Mouse (Mus musculus) kidney, embryonic 14.5 days (tissue): ENCODE measurements around the gene Zfp719. TPM values are rescaled to one million over a fixed set of nuclear protein-coding genes. Genes with fewer than 3 reads are reported as not detected.

Experiments used
- ATAC-seq: fragments of 200-750 bp; cut with Nextera tagmentation; 2 replicates; pipeline ENCODE4 v1.8.0; 2017; ENCODE audit warnings: moderate number of reproducible peaks, mild to moderate bottlenecking, moderate TSS enrichment, moderate library complexity; ENCODE audit not compliant: low FRiP score, low TSS enrichment
- H3K27ac ChIP-seq: fragments of 300-500 bp; sonication (generic); 2 replicates; pipeline ENCODE4 v1.5.1; 2014; ENCODE audit warnings: low read depth, mild to moderate bottlenecking, low read length, moderate library complexity, mixed read lengths
- H3K27me3 ChIP-seq: fragments of 300-500 bp; sonication (generic); 2 replicates; pipeline ENCODE4 v1.6.1; 2014; ENCODE audit warnings: mild to moderate bottlenecking, low read length; ENCODE audit not compliant: control insufficient read depth, insufficient read depth
- H3K36me3 ChIP-seq: fragments of 300-500 bp; sonication (generic); 2 replicates; pipeline ENCODE4 v1.6.1; 2014; ENCODE audit warnings: low read length, mixed read lengths; ENCODE audit not compliant: control insufficient read depth, insufficient read depth
- H3K4me1 ChIP-seq: fragments of 300-500 bp; sonication (generic); 2 replicates; pipeline ENCODE4 v1.6.1; 2014; ENCODE audit warnings: low read length, mixed read lengths; ENCODE audit not compliant: control insufficient read depth, insufficient read depth
- H3K4me2 ChIP-seq: fragments of 300-500 bp; sonication (generic); replicated peaks from 2 replicates; pipeline ENCODE4 v1.6.1; 2014; ENCODE audit warnings: low read depth, mild to moderate bottlenecking, low read length
- H3K4me3 ChIP-seq: fragments of 300-500 bp; sonication (generic); 2 replicates; pipeline ENCODE4 v1.5.1; 2014; ENCODE audit warnings: mild to moderate bottlenecking, low read length
- H3K9ac ChIP-seq: fragments of 300-500 bp; sonication (generic); 2 replicates; pipeline ENCODE4 v1.6.1; 2014; ENCODE audit warnings: low read depth, mild to moderate bottlenecking, low read length, moderate library complexity
- H3K9me3 ChIP-seq: fragments of 300-500 bp; sonication (generic); 2 replicates; pipeline ENCODE4 v1.6.1; 2016; ENCODE audit warnings: low read length; ENCODE audit not compliant: control insufficient read depth
- WGBS: fragments of 180-500 bp; shearing (Covaris S2); extraction: QIAGEN DNeasy Blood & Tissue Kit; methylation state at CpG from one replicate; pipeline ENCODE4 v1.1.7; 2014; 5-methylcytosine and 5-hydroxymethylcytosine counted together
- polyA plus RNA-seq: library from polyadenylated mRNA; unstranded; fragments of >200 nt; fragmentation: Nextera tagmentation; extraction: Ambion mirVana; gene quantifications from 2 replicates; pipeline ENCODE4 v1.2.1, GENCODE M21; 2014

Gene Zfp719
- polyA plus RNA-seq, 1 experiment from 2014 or later: 14.1 TPM

GRCm38 (mm10) chr7:43625065-43625464, 45.7 kb downstream of the Zfp719 start:
- Histone ChIP-seq H3K9me3 (no peaks in the 10 kb centered on the region), H3K4me2 (no peak overlapping the region), H3K27ac (no peak overlapping the region), H3K9ac (no peak overlapping the region), H3K4me1 (no peaks in the 10 kb centered on the region), H3K27me3 (no peaks in the 10 kb centered on the region; the same call in 1 of the 2 replicates), H3K36me3 (no peaks in the 10 kb centered on the region), H3K4me3 (no peak overlapping the region)
- peak; percentile 28; the same call in 1 of the 2 replicates for ATAC-seq
- WGBS: 68% methylated on average over 3 of the region's 3 CpGs

- Histone ChIP-seq H3K4me2 (no peak overlapping the region), H3K9me3 (no peaks in the 10 kb centered on the region), H3K27ac (no peak overlapping the region), H3K4me1 (no peaks in the 10 kb centered on the region), H3K4me3 (no peak overlapping the region), H3K27me3 (no peaks in the 10 kb centered on the region; the same call in 1 of the 2 replicates), H3K9ac (no peak overlapping the region), H3K36me3 (no peaks in the 10 kb centered on the region)
- 85% methylated on average over 8 of the region's 8 CpGs for WGBS
- no peak for ATAC-seq
Measured at GRCm38 (mm10) chr7:43625794-43626422, 46.5 kb downstream of the Zfp719 start.

- Histone ChIP-seq H3K4me3 (no peak overlapping the region), H3K9me3 (no peaks in the 10 kb centered on the region), H3K4me1 (no peaks in the 10 kb centered on the region), H3K27ac (no peak overlapping the region), H3K36me3 (no peaks in the 10 kb centered on the region), H3K27me3 (no peaks in the 10 kb centered on the region), H3K9ac (no peak overlapping the region), H3K4me2 (no peak overlapping the region)
- WGBS: 55% methylated on average over 4 of the region's 4 CpGs
- no peak for ATAC-seq
Measured at GRCm38 (mm10) chr7:43633940-43634339, 54.5 kb downstream of the Zfp719 start.

GRCm38 (mm10) chr7:43634500-43634899, 55.1 kb downstream of the Zfp719 start, which contains the start of gene Ceacam18:
TSS of gene Ceacam18 (plus strand) at chr7:43634707.
- no peak for ATAC-seq
- no peak within 1 kb of the TSS for H3K9ac ChIP-seq
- no peak within 1 kb of the TSS for H3K4me3 ChIP-seq
- H3K27ac ChIP-seq: no peak within 1 kb of the TSS
- no peaks in the 10 kb centered on the region for H3K4me1 ChIP-seq
- no peaks in the 10 kb centered on the region for H3K36me3 ChIP-seq
- WGBS: 59% methylated on average over 6 of the region's 6 CpGs
- H3K9me3 ChIP-seq: no peaks in the 10 kb centered on the region
- no peak within 1 kb of the TSS for H3K4me2 ChIP-seq
- H3K27me3 ChIP-seq: no peaks in the 10 kb centered on the region

- no peak for ATAC-seq
- Histone ChIP-seq H3K27ac (no peak overlapping the region), H3K36me3 (no peaks in the 10 kb centered on the region), H3K4me1 (no peaks in the 10 kb centered on the region), H3K27me3 (no peaks in the 10 kb centered on the region), H3K9me3 (no peaks in the 10 kb centered on the region), H3K4me3 (no peak overlapping the region), H3K4me2 (no peak overlapping the region), H3K9ac (no peak overlapping the region)
- 69% methylated on average over 2 of the region's 2 CpGs for WGBS
Measured at GRCm38 (mm10) chr7:43636194-43636593, 56.8 kb downstream of the Zfp719 start.

GRCm38 (mm10) chr7:43637118-43637517, 57.7 kb downstream of the Zfp719 start:
- no peak overlapping the region for H3K4me2 ChIP-seq
- H3K4me3 ChIP-seq: no peak overlapping the region
- H3K27ac ChIP-seq: no peak overlapping the region
- no peaks in the 10 kb centered on the region for H3K4me1 ChIP-seq
- H3K9me3 ChIP-seq: no peaks in the 10 kb centered on the region
- 84% methylated on average over 1 of the region's 1 CpGs for WGBS
- H3K36me3 ChIP-seq: no peaks in the 10 kb centered on the region
- H3K27me3 ChIP-seq: no peaks in the 10 kb centered on the region
- no peak overlapping the region for H3K9ac ChIP-seq
- ATAC-seq: no peak

GRCm38 (mm10) chr7:43642587-43642986, 63.2 kb downstream of the Zfp719 start:
- ATAC-seq: no peak
- Histone ChIP-seq H3K4me2 (no peak overlapping the region), H3K36me3 (no peaks in the 10 kb centered on the region), H3K27ac (no peak overlapping the region), H3K4me3 (no peak overlapping the region), H3K9me3 (no peaks in the 10 kb centered on the region), H3K27me3 (no peaks in the 10 kb centered on the region), H3K9ac (no peak overlapping the region), H3K4me1 (no peaks in the 10 kb centered on the region)
- 78% methylated on average over 5 of the region's 5 CpGs for whole genome bisulfite sequencing

Other genes starting within 250 kb of the Zfp719 start
- gene Siglecf, start 228.3 kb upstream of the Zfp719 start, polyA plus RNA-seq: not detected in 2 replicates
- gene Siglecg, start 171.4 kb upstream of the Zfp719 start, polyA plus RNA-seq: 1.7 and 1.9 TPM in 2 replicates
- gene Lim2, start 151.9 kb upstream of the Zfp719 start, polyA plus RNA-seq: not detected in 2 replicates
- gene Nkg7, start 142.5 kb upstream of the Zfp719 start, polyA plus RNA-seq: 0.41 TPM in 1 of 2 replicates, not detected in the other
- gene Cldnd2, start 138.8 kb upstream of the Zfp719 start, polyA plus RNA-seq: not detected in 2 replicates
- gene Etfb, start 135.5 kb upstream of the Zfp719 start, polyA plus RNA-seq: 323 and 358 TPM in 2 replicates
- 0.27 TPM in 1 of 2 replicates, not detected in the other for gene Gm45233, start 135.5 kb upstream of the Zfp719 start, polyA plus RNA-seq
- 2.9 and 3.6 TPM in 2 replicates for gene Vsig10l, start 116.5 kb upstream of the Zfp719 start, polyA plus RNA-seq
- 0.72 and 0.84 TPM in 2 replicates for gene Iglon5, start 89.5 kb upstream of the Zfp719 start, polyA plus RNA-seq
- gene 4931406B18Rik, start 73.7 kb upstream of the Zfp719 start, polyA plus RNA-seq: not detected in 2 replicates
- 0.85 and 1.7 TPM in 2 replicates for gene Cd33, start 35.2 kb upstream of the Zfp719 start, polyA plus RNA-seq
- 2.0 and 4.0 TPM in 2 replicates for gene Zfp658, start 17.4 kb upstream of the Zfp719 start, polyA plus RNA-seq
- gene Zfp819, start 27.6 kb downstream of the Zfp719 start, polyA plus RNA-seq: 0.19 and 0.23 TPM in 2 replicates
- not detected in 2 replicates for gene Ceacam18, start 55.1 kb downstream of the Zfp719 start, polyA plus RNA-seq
- gene Siglece, start 80.6 kb downstream of the Zfp719 start, polyA plus RNA-seq: 0.39 and 0.95 TPM in 2 replicates
- gene Ctu1, start 92.4 kb downstream of the Zfp719 start, polyA plus RNA-seq: 11.4 and 12.6 TPM in 2 replicates
- gene Klk14, start 110.8 kb downstream of the Zfp719 start, polyA plus RNA-seq: not detected in 2 replicates
- 0.19 and 0.31 TPM in 2 replicates for gene Klk13, start 133.0 kb downstream of the Zfp719 start, polyA plus RNA-seq
- gene Klk12, start 189.3 kb downstream of the Zfp719 start, polyA plus RNA-seq: not detected in 2 replicates
- gene Klk11, start 195.0 kb downstream of the Zfp719 start, polyA plus RNA-seq: 0.27 TPM in 1 of 2 replicates, not detected in the other
- gene Klk10, start 201.4 kb downstream of the Zfp719 start, polyA plus RNA-seq: 0.41 and 1.3 TPM in 2 replicates
- 0.26 TPM in 1 of 2 replicates, not detected in the other for gene Klk9, start 212.3 kb downstream of the Zfp719 start, polyA plus RNA-seq
- gene Klk8, start 218.0 kb downstream of the Zfp719 start, polyA plus RNA-seq: 38.2 and 43.5 TPM in 2 replicates
- 0.13 TPM in 1 of 2 replicates, not detected in the other for gene Klk7, start 231.7 kb downstream of the Zfp719 start, polyA plus RNA-seq
- gene Klk6, start 244.9 kb downstream of the Zfp719 start, polyA plus RNA-seq: not detected in 2 replicates